Mouse (Mus musculus): ENCODE measurements around the gene Ptgfrn. TPM values are rescaled to one million over a fixed set of nuclear protein-coding genes. Genes with fewer than 3 reads are reported as not detected.

Gene Ptgfrn
- total RNA-seq, 1 experiment, result 52.3 TPM

GRCm38 (mm10) chr3:101141864-101142263 lies 31.8 kb upstream of the Ptgfrn start:
- no peak for TF ChIP-seq MAFK (IDR thresholded peaks at IDR 0.05; ENCODE audit: insufficient read depth, low read depth, low read length)
- no peak for TF ChIP-seq HCFC1 (IDR thresholded peaks at IDR 0.05; ENCODE audit: borderline replicate concordance, insufficient read depth, low read length)
- TF ChIP-seq CHD2 (IDR thresholded peaks at IDR 0.05; ENCODE audit: low read depth, low read length), result no peak
- TF ChIP-seq ZNF384 (IDR thresholded peaks at IDR 0.05; ENCODE audit: low read depth, low read length), result no peak
- TF ChIP-seq ZC3H11A (IDR thresholded peaks at IDR 0.05; ENCODE audit: borderline replicate concordance, low read depth, low read length), result no peak
- in situ Hi-C loops (cut with MboI; ENCODE audit: low sequenced_read_pairs in 2 of 2, unreplicated experiment in 2 of 2), result no loop called here
- Histone ChIP-seq H3K27ac (ENCODE audit: insufficient read depth, low read depth, low read length, poor library complexity, severe bottlenecking) (no peak overlapping the region), H3K9ac (ENCODE audit: insufficient read depth, low read depth, low read length, poor library complexity, severe bottlenecking) (no peak overlapping the region), H3K4me1 (ENCODE audit: control insufficient read depth in 2 of 2, insufficient read depth in 2 of 2, low read length in 2 of 2, poor library complexity in 1 of 2) (0 out of 4 replicates have a peak, but pooled peaks cover 0 to 2% of the 10 kb centered on the region in 2 experiments), H3K9me3 (ENCODE audit: control insufficient read depth, insufficient read depth, low read depth, low read length) (no peaks in the 10 kb centered on the region), H3K4me3 (ENCODE audit: insufficient read depth in 1 of 2, low read depth in 1 of 2, low read length in 2 of 2, poor library complexity in 1 of 2, severe bottlenecking in 1 of 2) (no peak overlapping the region), H3K36me3 (ENCODE audit: control insufficient read depth, insufficient read depth, low read length, poor library complexity, severe bottlenecking) (no peaks in the 10 kb centered on the region)
- no peak for DNase-seq (ENCODE audit: low read depth, low spot score)

- in situ Hi-C loops (cut with MboI; ENCODE audit: low sequenced_read_pairs in 2 of 2, unreplicated experiment in 2 of 2), result no loop called here
- no peak overlapping the region for H3K27ac ChIP-seq (ENCODE audit: insufficient read depth, low read depth, low read length, poor library complexity, severe bottlenecking)
- TF ChIP-seq CHD2 (IDR thresholded peaks at IDR 0.05; ENCODE audit: low read depth, low read length) (no peak), MAFK (IDR thresholded peaks at IDR 0.05; ENCODE audit: insufficient read depth, low read depth, low read length) (no peak), HCFC1 (IDR thresholded peaks at IDR 0.05; ENCODE audit: borderline replicate concordance, insufficient read depth, low read length) (no peak), ZC3H11A (IDR thresholded peaks at IDR 0.05; ENCODE audit: borderline replicate concordance, low read depth, low read length) (no peak), ZNF384 (IDR thresholded peaks at IDR 0.05; ENCODE audit: low read depth, low read length) (no peak)
- DNase-seq (ENCODE audit: low read depth, low spot score), result no peak
- H3K9me3 ChIP-seq (ENCODE audit: control insufficient read depth, insufficient read depth, low read depth, low read length), result no peaks in the 10 kb centered on the region
- no peak overlapping the region for H3K9ac ChIP-seq (ENCODE audit: insufficient read depth, low read depth, low read length, poor library complexity, severe bottlenecking)
- H3K4me3 ChIP-seq (ENCODE audit: insufficient read depth in 1 of 2, low read depth in 1 of 2, low read length in 2 of 2, poor library complexity in 1 of 2, severe bottlenecking in 1 of 2), result no peak overlapping the region
- peaks cover 2 to 7% of the 10 kb centered on the region in 2 experiments; a peak in 2 of 4 replicates for H3K4me1 ChIP-seq (ENCODE audit: control insufficient read depth in 2 of 2, insufficient read depth in 2 of 2, low read length in 2 of 2, poor library complexity in 1 of 2)
- H3K36me3 ChIP-seq (ENCODE audit: control insufficient read depth, insufficient read depth, low read length, poor library complexity, severe bottlenecking), result no peaks in the 10 kb centered on the region
Measured at GRCm38 (mm10) chr3:101139958-101140357, 29.9 kb upstream of the Ptgfrn start.

DNA sequence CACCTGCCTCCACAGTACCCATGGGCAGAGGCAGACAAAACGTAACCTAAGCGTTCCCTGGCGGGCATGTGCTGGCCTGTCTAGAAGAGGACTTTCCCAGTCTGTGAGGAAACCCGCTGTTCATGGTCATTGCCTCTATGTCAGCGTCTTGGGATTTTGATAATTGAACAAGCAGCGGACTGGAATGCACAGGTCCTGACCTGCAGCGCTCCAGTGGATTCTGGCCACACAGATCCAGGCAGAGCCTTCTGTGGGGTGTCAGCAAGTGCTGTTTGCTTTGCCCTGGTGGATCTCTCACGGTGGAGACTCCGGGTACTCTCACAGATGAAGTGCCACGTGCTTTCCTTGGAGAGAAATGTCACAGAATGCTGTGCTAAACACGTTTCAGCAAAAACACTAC lies 26.4 kb upstream of the Ptgfrn start:
- H3K36me3 ChIP-seq (ENCODE audit: control insufficient read depth, insufficient read depth, low read length, poor library complexity, severe bottlenecking), result no peaks in the 10 kb centered on the region
- no peak overlapping the region for H3K4me3 ChIP-seq (ENCODE audit: insufficient read depth in 1 of 2, low read depth in 1 of 2, low read length in 2 of 2, poor library complexity in 1 of 2, severe bottlenecking in 1 of 2)
- no peak for DNase-seq (ENCODE audit: low read depth, low spot score)
- in situ Hi-C loops (cut with MboI; ENCODE audit: low sequenced_read_pairs in 2 of 2, unreplicated experiment in 2 of 2), result no loop called here
- no peak overlapping the region for H3K9ac ChIP-seq (ENCODE audit: insufficient read depth, low read depth, low read length, poor library complexity, severe bottlenecking)
- H3K4me1 ChIP-seq (ENCODE audit: control insufficient read depth in 2 of 2, insufficient read depth in 2 of 2, low read length in 2 of 2, poor library complexity in 1 of 2), result peaks cover 2 to 19% of the 10 kb centered on the region in 2 experiments; a peak in 3 of 4 replicates
- TF ChIP-seq ZNF384 (IDR thresholded peaks at IDR 0.05; ENCODE audit: low read depth, low read length) (no peak), HCFC1 (IDR thresholded peaks at IDR 0.05; ENCODE audit: borderline replicate concordance, insufficient read depth, low read length) (no peak), MAFK (IDR thresholded peaks at IDR 0.05; ENCODE audit: insufficient read depth, low read depth, low read length) (no peak), ZC3H11A (IDR thresholded peaks at IDR 0.05; ENCODE audit: borderline replicate concordance, low read depth, low read length) (no peak), CHD2 (IDR thresholded peaks at IDR 0.05; ENCODE audit: low read depth, low read length) (no peak)
- no peak overlapping the region for H3K27ac ChIP-seq (ENCODE audit: insufficient read depth, low read depth, low read length, poor library complexity, severe bottlenecking)
- no peaks in the 10 kb centered on the region for H3K9me3 ChIP-seq (ENCODE audit: control insufficient read depth, insufficient read depth, low read depth, low read length)

- Histone ChIP-seq H3K4me3 (ENCODE audit: insufficient read depth in 1 of 2, low read depth in 1 of 2, low read length in 2 of 2, poor library complexity in 1 of 2, severe bottlenecking in 1 of 2) (no peak overlapping the region), H3K9me3 (ENCODE audit: control insufficient read depth, insufficient read depth, low read depth, low read length) (no peaks in the 10 kb centered on the region), H3K36me3 (ENCODE audit: control insufficient read depth, insufficient read depth, low read length, poor library complexity, severe bottlenecking) (no peaks in the 10 kb centered on the region), H3K4me1 (ENCODE audit: control insufficient read depth in 2 of 2, insufficient read depth in 2 of 2, low read length in 2 of 2, poor library complexity in 1 of 2) (peaks cover 4 to 27% of the 10 kb centered on the region in 2 experiments; a peak in 3 of 4 replicates), H3K27ac (ENCODE audit: insufficient read depth, low read depth, low read length, poor library complexity, severe bottlenecking) (no peak overlapping the region), H3K9ac (ENCODE audit: insufficient read depth, low read depth, low read length, poor library complexity, severe bottlenecking) (no peak overlapping the region)
- no peak for TF ChIP-seq CHD2 (IDR thresholded peaks at IDR 0.05; ENCODE audit: low read depth, low read length)
- no peak for TF ChIP-seq HCFC1 (IDR thresholded peaks at IDR 0.05; ENCODE audit: borderline replicate concordance, insufficient read depth, low read length)
- no peak for TF ChIP-seq ZC3H11A (IDR thresholded peaks at IDR 0.05; ENCODE audit: borderline replicate concordance, low read depth, low read length)
- TF ChIP-seq ZNF384 (IDR thresholded peaks at IDR 0.05; ENCODE audit: low read depth, low read length), result no peak
- TF ChIP-seq MAFK (IDR thresholded peaks at IDR 0.05; ENCODE audit: insufficient read depth, low read depth, low read length), result no peak
- in situ Hi-C loops (cut with MboI; ENCODE audit: low sequenced_read_pairs in 2 of 2, unreplicated experiment in 2 of 2), result no loop called here
- DNase-seq (ENCODE audit: low read depth, low spot score), result no peak
Measured at GRCm38 (mm10) chr3:101134861-101135260, 24.8 kb upstream of the Ptgfrn start.

DNA sequence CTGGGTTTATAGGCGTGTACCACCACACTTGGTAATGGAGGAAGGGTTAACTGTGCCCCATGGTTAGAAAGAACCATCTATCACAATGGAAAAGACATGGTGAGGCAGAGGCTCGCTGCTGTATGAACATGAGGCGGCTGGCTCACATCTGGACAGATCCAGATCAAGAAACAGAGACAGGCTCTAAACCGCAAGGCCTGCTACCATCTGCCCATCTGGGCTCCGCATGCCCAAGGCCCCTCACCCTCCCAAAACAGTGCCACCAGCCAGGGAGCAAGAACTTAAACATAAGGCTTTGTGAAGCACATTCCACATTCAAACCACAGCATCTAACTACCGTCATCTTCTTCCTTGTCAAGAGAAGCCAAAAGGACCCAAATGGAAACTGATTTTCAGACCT lies 22.9 kb upstream of the Ptgfrn start:
- Histone ChIP-seq H3K9ac (ENCODE audit: insufficient read depth, low read depth, low read length, poor library complexity, severe bottlenecking) (no peak overlapping the region), H3K4me1 (ENCODE audit: control insufficient read depth in 2 of 2, insufficient read depth in 2 of 2, low read length in 2 of 2, poor library complexity in 1 of 2) (peaks cover 8 to 34% of the 10 kb centered on the region in 2 experiments), H3K4me3 (ENCODE audit: insufficient read depth in 1 of 2, low read depth in 1 of 2, low read length in 2 of 2, poor library complexity in 1 of 2, severe bottlenecking in 1 of 2) (no peak overlapping the region), H3K9me3 (ENCODE audit: control insufficient read depth, insufficient read depth, low read depth, low read length) (no peaks in the 10 kb centered on the region), H3K27ac (ENCODE audit: insufficient read depth, low read depth, low read length, poor library complexity, severe bottlenecking) (no peak overlapping the region), H3K36me3 (ENCODE audit: control insufficient read depth, insufficient read depth, low read length, poor library complexity, severe bottlenecking) (no peaks in the 10 kb centered on the region)
- no peak for DNase-seq (ENCODE audit: low read depth, low spot score)
- in situ Hi-C loops (cut with MboI; ENCODE audit: low sequenced_read_pairs in 2 of 2, unreplicated experiment in 2 of 2), result no loop called here
- TF ChIP-seq MAFK (IDR thresholded peaks at IDR 0.05; ENCODE audit: insufficient read depth, low read depth, low read length), result no peak
- TF ChIP-seq CHD2 (IDR thresholded peaks at IDR 0.05; ENCODE audit: low read depth, low read length), result no peak
- TF ChIP-seq ZC3H11A (IDR thresholded peaks at IDR 0.05; ENCODE audit: borderline replicate concordance, low read depth, low read length), result no peak
- TF ChIP-seq ZNF384 (IDR thresholded peaks at IDR 0.05; ENCODE audit: low read depth, low read length), result no peak
- no peak for TF ChIP-seq HCFC1 (IDR thresholded peaks at IDR 0.05; ENCODE audit: borderline replicate concordance, insufficient read depth, low read length)

Data from ES-E14 (cell line).